Mouse (Mus musculus): ENCODE data around the gene Pcsk6.

DNA sequence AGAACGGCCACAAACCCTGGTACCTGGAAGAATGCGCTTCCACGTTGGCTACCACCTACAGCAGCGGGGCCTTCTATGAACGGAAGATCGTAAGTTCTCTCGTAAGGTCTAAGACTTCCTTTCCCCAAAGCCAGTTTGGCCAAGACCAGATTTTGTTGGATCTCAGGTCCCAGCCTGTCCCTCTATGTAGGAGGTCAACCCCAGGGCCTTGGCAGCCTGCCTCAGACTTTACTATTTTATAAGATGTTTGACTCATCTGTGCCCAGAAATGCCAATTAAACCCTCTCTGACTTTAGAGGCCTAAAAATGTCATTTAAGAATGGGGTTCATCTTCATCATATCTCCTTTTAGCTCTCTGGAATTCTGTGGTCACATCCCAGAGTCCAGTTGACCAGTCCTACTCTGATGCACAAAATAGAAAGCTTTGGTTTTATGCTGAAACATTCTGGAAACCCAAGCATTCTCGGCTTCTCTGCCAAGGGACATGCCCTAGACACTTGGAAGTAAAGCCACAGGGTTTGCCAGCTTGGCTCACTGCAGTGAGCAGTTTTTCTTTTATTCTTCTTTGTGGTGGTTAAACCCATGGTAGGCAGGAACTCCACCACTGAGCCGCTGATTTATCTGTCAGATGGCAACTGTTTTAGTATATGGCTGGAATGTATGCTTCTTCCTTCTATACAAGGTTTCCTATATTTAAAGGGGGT lies 97.8 kb downstream of the Pcsk6 start:
- TF ChIP-seq CTCF (IDR thresholded peaks at IDR 0.05; ENCODE audit: control insufficient read depth, insufficient read depth, insufficient read length) (no peak), USF1 (IDR thresholded peaks at IDR 0.05; ENCODE audit: low read depth) (no peak), MAX (IDR thresholded peaks at IDR 0.05) (no peak), MYOG (IDR thresholded peaks at IDR 0.05; ENCODE audit: control insufficient read depth, extremely low read depth, insufficient read length) (no peak), MYOD1 (IDR thresholded peaks at IDR 0.05; ENCODE audit: control insufficient read depth, insufficient read length, low read depth) (no peak)
